Mouse (Mus musculus) spleen, embryonic (tissue): ENCODE measurements at regions not wholly inside any gene's neighbourhood (a gene's known extent, or its start where the extent isn't known, plus 50 kb on each side); places are given as distances from the start of the nearest gene placed in this dataset.

Experiments
- CTCF ChIA-PET: fragments of 350-600 bp; sonication (Branson Sonifier 250); formaldehyde crosslinking; loops from one replicate; lab custom pipeline; 2022; lab: Charles Lee

GRCm38 (mm10) chr17:67504502-67505033 lies 128.0 kb downstream of the Lrrc30 start:
- CTCF ChIA-PET: no interaction called here

GRCm38 (mm10) chr17:67503125-67503878 lies 129.2 kb downstream of the Lrrc30 start:
- CTCF ChIA-PET: no interaction called here

DNA sequence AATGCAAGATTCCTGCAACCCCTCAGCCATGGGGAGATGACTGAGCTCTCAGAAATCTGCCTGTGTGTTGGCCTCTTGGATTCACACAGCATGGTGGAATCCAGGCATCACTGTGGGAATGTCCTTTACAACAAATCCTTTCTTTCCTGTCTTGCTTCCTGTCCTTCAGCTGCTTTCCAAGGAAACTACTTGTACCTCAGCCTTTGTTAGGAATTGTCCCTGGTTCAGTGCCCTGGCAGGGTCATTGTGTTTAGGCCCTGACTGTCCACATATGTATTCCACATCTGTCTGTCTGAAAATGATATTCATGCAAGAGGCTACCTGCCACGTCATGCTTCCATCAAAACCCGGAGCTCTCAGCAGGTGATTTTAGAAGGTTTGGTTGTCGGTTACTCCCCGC lies 129.9 kb downstream of the Lrrc30 start:
- CTCF ChIA-PET: no interaction called here

- CTCF ChIA-PET: no interaction called here
These were observed 132.5 kb downstream of the Lrrc30 start for GRCm38 (mm10) chr17:67499783-67500641.

- CTCF ChIA-PET: no interaction called here
These were observed 135.1 kb downstream of the Lrrc30 start for GRCm38 (mm10) chr17:67497380-67497779.

GRCm38 (mm10) chr17:67480463-67480862 lies 126.2 kb upstream of the Ptprm start:
- CTCF ChIA-PET: no interaction called here

DNA sequence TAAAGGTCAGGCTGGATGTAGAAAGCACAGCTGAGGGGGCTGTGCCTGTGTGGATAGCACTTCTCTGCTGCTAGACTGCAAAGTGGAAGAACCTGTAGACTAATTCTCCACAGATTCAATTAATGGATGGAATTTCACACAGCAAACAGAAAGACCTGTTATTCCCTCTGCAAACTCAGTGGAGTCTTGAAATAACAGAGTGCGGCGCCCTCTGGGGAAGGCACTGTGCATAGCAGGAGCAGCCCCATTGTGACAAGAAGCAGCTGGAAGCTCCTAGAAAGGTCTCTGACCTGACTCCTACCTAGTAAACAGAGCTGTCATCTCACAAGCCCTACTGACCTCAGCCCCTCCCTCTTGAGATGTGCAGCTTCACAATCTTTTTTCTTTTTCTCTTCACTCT lies 118.9 kb upstream of the Ptprm start:
- CTCF ChIA-PET: no interaction called here

GRCm38 (mm10) chr17:67458851-67459421 lies 104.7 kb upstream of the Ptprm start:
- CTCF ChIA-PET: no interaction called here

- CTCF ChIA-PET: no interaction called here
These were observed 97.7 kb upstream of the Ptprm start for GRCm38 (mm10) chr17:67451966-67452365.

- CTCF ChIA-PET: no interaction called here
These were observed 96.8 kb upstream of the Ptprm start for GRCm38 (mm10) chr17:67451081-67451480.

GRCm38 (mm10) chr17:67450021-67450420 lies 95.8 kb upstream of the Ptprm start:
- CTCF ChIA-PET: no interaction called here

GRCm38 (mm10) chr17:67445986-67446385 lies 91.7 kb upstream of the Ptprm start:
- CTCF ChIA-PET: no interaction called here

DNA sequence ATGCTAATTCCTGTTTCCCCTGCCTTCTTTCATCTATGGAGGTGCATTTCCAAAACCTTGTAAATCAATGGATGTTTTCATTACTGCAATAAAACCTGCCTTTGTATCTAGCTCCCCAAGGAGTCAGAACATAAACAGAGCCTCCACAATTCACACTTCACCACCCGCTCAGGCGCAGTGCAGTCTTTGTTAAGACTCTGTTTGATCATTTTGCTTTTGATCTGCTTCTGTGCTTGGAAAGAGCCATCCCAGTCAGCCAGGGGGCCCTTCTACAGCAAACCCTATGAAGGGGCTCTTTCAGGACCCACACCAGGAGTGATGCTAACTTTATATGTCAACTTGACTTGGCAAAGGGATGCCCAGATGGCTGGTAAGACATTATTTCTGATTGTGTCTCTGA lies 86.7 kb upstream of the Ptprm start:
- CTCF ChIA-PET: no interaction called here

GRCm38 (mm10) chr17:67419956-67420711 lies 65.9 kb upstream of the Ptprm start:
- CTCF ChIA-PET: no interaction called here

DNA sequence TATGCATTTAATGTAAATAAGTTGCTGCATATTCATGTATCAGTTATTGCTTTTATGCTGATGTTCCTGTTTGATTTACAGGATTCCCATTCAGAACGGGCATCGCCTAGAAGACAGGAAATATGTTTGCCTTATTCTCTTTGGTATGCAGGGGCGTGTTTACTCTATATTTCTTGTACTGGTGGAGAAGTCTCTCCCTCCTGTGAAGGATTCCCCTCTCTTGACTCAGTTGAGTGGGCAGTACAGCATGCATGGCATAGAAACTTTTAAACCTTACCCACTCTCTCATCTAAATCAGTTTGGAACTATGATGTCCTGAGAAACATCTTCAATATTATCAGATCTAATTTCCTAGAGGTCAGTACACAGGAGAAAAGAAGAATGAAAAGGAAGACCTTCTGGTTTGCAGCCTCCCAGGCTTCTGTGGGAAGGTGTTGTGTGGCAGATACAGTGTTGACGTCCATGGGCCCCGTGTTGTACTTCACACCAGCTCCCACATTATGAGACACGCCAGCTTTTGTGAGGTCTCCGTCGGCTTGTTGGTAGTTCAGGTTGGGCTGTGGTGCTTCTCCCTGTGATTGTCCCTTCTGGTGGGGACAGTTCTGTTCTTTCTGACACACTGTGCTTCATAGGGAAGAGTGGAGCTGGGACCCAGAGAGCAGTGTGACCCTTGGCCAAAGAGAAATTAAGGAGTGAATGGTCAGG lies 58.4 kb upstream of the Ptprm start:
- CTCF ChIA-PET: no interaction called here

GRCm38 (mm10) chr17:67409911-67410310 lies 55.7 kb upstream of the Ptprm start:
- CTCF ChIA-PET: no interaction called here

DNA sequence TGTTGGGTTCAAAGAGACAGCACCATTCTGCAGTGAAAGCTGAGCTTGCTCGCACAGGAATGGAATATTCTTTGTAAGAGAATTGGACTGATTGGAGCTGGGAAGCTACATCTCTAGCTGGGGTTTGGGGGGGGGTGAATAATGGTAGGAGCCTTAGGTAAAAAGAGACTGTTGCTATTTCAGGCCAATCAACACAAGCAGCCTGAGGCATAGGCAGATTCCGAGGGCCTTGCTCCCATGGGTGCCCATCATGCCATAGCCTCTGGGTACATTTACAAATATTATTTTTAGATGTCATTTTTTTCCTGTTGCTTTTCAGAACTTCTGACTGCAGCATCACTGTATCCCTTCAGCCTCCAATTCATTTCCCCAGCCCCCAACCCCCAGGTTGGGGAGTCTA lies 51.7 kb upstream of the Ptprm start:
- CTCF ChIA-PET: no interaction called here
